Mouse (Mus musculus) embryonic facial prominence, embryonic 15.5 days (tissue): Measurements from ENCODE around the gene Actrt2. TPM values are rescaled to one million over a fixed set of nuclear protein-coding genes. Genes with fewer than 3 reads are reported as not detected.

Source experiments
- ATAC-seq: fragments of 200-750 bp; cut with Nextera tagmentation; 2 replicates; pipeline ENCODE4 v1.8.0; 2017; ENCODE audit warnings: low read depth, moderate TSS enrichment; ENCODE audit not compliant: insufficient number of reproducible peaks, low FRiP score, low TSS enrichment
- H3K27ac ChIP-seq: fragments of 300-500 bp; sonication (generic); replicated peaks from 2 replicates; pipeline ENCODE4 v1.5.1; 2015; ENCODE audit warnings: mild to moderate bottlenecking, inconsistent platforms
- H3K27me3 ChIP-seq: fragments of 300-500 bp; sonication (generic); 2 replicates; pipeline ENCODE4 v1.6.1; 2015; ENCODE audit warnings: inconsistent platforms
- H3K36me3 ChIP-seq: fragments of 300-500 bp; sonication (generic); 2 replicates; pipeline ENCODE4 v1.6.1; 2015; ENCODE audit warnings: mild to moderate bottlenecking, inconsistent platforms
- H3K4me1 ChIP-seq: fragments of 300-500 bp; sonication (generic); 2 replicates; pipeline ENCODE4 v1.6.1; 2015; ENCODE audit warnings: inconsistent platforms
- H3K4me2 ChIP-seq: fragments of 300-500 bp; sonication (generic); replicated peaks from 2 replicates; pipeline ENCODE4 v1.6.1; 2015; ENCODE audit warnings: mild to moderate bottlenecking, inconsistent platforms
- H3K4me3 ChIP-seq: fragments of 300-500 bp; sonication (generic); replicated peaks from 2 replicates; pipeline ENCODE4 v1.5.1; 2015; ENCODE audit warnings: mild to moderate bottlenecking, inconsistent platforms
- H3K9ac ChIP-seq: fragments of 300-500 bp; sonication (generic); 2 replicates; pipeline ENCODE4 v1.6.1; 2015; ENCODE audit warnings: inconsistent platforms
- H3K9me3 ChIP-seq: fragments of 300-500 bp; sonication (generic); replicated peaks from 2 replicates; pipeline ENCODE4 v1.6.1; 2016; ENCODE audit warnings: inconsistent platforms
- WGBS: fragments of 180-500 bp; shearing (Covaris S2); methylation state at CpG from one replicate; pipeline ENCODE4 v1.1.7; 2015; 5-methylcytosine and 5-hydroxymethylcytosine counted together
- polyA plus RNA-seq: library from polyadenylated mRNA; unstranded; fragments of >200 nt; fragmentation: Nextera tagmentation; extraction: Ambion mirVana; gene quantifications from 2 replicates; pipeline ENCODE4 v1.2.1, GENCODE M21; 2015

The Actrt2 gene
- polyA plus RNA-seq, 1 experiment from 2014 or later: not detected

- Histone ChIP-seq H3K27me3 (no peaks in the 10 kb centered on the region), H3K9me3 (no peaks in the 10 kb centered on the region), H3K4me1 (peaks cover 7% of the 10 kb centered on the region; the same call in 1 of the 2 replicates), H3K27ac (no peak overlapping the region), H3K4me2 (no peak overlapping the region), H3K4me3 (no peak overlapping the region), H3K9ac (no peak overlapping the region), H3K36me3 (no peaks in the 10 kb centered on the region)
- WGBS: 76% methylated on average over 15 of the region's 15 CpGs
- ATAC-seq: no peak
Measured at GRCm38 (mm10) chr4:154655134-154655910, 12.3 kb downstream of the Actrt2 start.

- H3K4me1 ChIP-seq: peaks cover 7% of the 10 kb centered on the region; the same call in 1 of the 2 replicates
- H3K4me2 ChIP-seq: no peak overlapping the region
- no peaks in the 10 kb centered on the region for H3K36me3 ChIP-seq
- WGBS: 6% methylated on average over 5 of the region's 5 CpGs
- no peak for ATAC-seq
- no peak overlapping the region for H3K4me3 ChIP-seq
- H3K9me3 ChIP-seq: no peaks in the 10 kb centered on the region
- 0 out of 2 replicates have a peak, but pooled peaks cover 4% of the 10 kb centered on the region for H3K27me3 ChIP-seq
- H3K9ac ChIP-seq: no peak overlapping the region
- H3K27ac ChIP-seq: no peak overlapping the region
Measured at GRCm38 (mm10) chr4:154652494-154652893, 15.2 kb downstream of the Actrt2 start.

GRCm38 (mm10) chr4:154649083-154649747, 18.5 kb downstream of the Actrt2 start:
- Histone ChIP-seq H3K4me3 (no peak overlapping the region), H3K27ac (no peak overlapping the region), H3K9ac (no peak overlapping the region), H3K4me2 (no peak overlapping the region), H3K36me3 (no peaks in the 10 kb centered on the region), H3K4me1 (peaks cover 7% of the 10 kb centered on the region; the same call in 1 of the 2 replicates), H3K27me3 (peaks cover 11% of the 10 kb centered on the region), H3K9me3 (no peaks in the 10 kb centered on the region)
- no peak for ATAC-seq
- 74% methylated on average over 19 of the region's 19 CpGs for WGBS

GRCm38 (mm10) chr4:154642496-154642895, 25.2 kb downstream of the Actrt2 start:
- no peak overlapping the region for H3K4me3 ChIP-seq
- no peaks in the 10 kb centered on the region for H3K9me3 ChIP-seq
- WGBS: 8% methylated on average over 6 of the region's 6 CpGs
- H3K4me2 ChIP-seq: no peak overlapping the region
- peaks cover 18% of the 10 kb centered on the region for H3K4me1 ChIP-seq
- H3K9ac ChIP-seq: no peak overlapping the region
- ATAC-seq: no peak
- no peaks in the 10 kb centered on the region for H3K36me3 ChIP-seq
- peaks cover 71% of the 10 kb centered on the region for H3K27me3 ChIP-seq
- no peak overlapping the region for H3K27ac ChIP-seq

- H3K9ac ChIP-seq: no peak overlapping the region
- peak overlapping the region; percentile 19; the same call in 1 of the 2 replicates for H3K4me2 ChIP-seq
- peaks cover 80% of the 10 kb centered on the region for H3K27me3 ChIP-seq
- H3K4me1 ChIP-seq: peaks cover 28% of the 10 kb centered on the region
- WGBS: 5% methylated on average over 32 of the region's 32 CpGs
- no peak overlapping the region for H3K27ac ChIP-seq
- no peak for ATAC-seq
- H3K4me3 ChIP-seq: peak overlapping the region; percentile 21
- no peaks in the 10 kb centered on the region for H3K36me3 ChIP-seq
- H3K9me3 ChIP-seq: no peaks in the 10 kb centered on the region
Measured at GRCm38 (mm10) chr4:154641296-154642110, 26.2 kb downstream of the Actrt2 start.

GRCm38 (mm10) chr4:154640443-154641295, 27.0 kb downstream of the Actrt2 start:
- Histone ChIP-seq H3K36me3 (no peaks in the 10 kb centered on the region), H3K9me3 (no peaks in the 10 kb centered on the region), H3K27ac (no peak overlapping the region), H3K4me2 (peak overlapping the region; percentile 19; the same call in 1 of the 2 replicates), H3K9ac (no peak overlapping the region), H3K4me3 (no peak overlapping the region), H3K27me3 (peaks cover 89% of the 10 kb centered on the region), H3K4me1 (peaks cover 31% of the 10 kb centered on the region)
- no peak for ATAC-seq
- WGBS: 11% methylated on average over 20 of the region's 20 CpGs

GRCm38 (mm10) chr4:154639591-154640442, 27.9 kb downstream of the Actrt2 start:
- H3K4me2 ChIP-seq: 0 out of 2 replicates have a peak overlapping the region, but pooled peaks have one; percentile 4
- H3K27ac ChIP-seq: no peak overlapping the region
- 0 out of 2 replicates have a peak overlapping the region, but pooled peaks have one; percentile 20 for H3K4me3 ChIP-seq

GRCm38 (mm10) chr4:154639126-154639525, 28.5 kb downstream of the Actrt2 start:
- Histone ChIP-seq H3K27ac (no peak overlapping the region; the same call in 1 of the 2 replicates), H3K9ac (no peak overlapping the region), H3K4me1 (peaks cover 43% of the 10 kb centered on the region)

More at GRCm38 (mm10) chr4:154639591-154640442, 27.9 kb downstream of the Actrt2 start:
- no peaks in the 10 kb centered on the region for H3K9me3 ChIP-seq
- H3K27me3 ChIP-seq: peaks cover 93% of the 10 kb centered on the region
- no peaks in the 10 kb centered on the region for H3K36me3 ChIP-seq
- H3K9ac ChIP-seq: no peak overlapping the region
- H3K4me1 ChIP-seq: peaks cover 40% of the 10 kb centered on the region
- ATAC-seq: no peak
- 27% methylated on average over 13 of the region's 13 CpGs for WGBS

GRCm38 (mm10) chr4:154638320-154638886, 29.3 kb downstream of the Actrt2 start:
- Histone ChIP-seq H3K27ac (peak overlapping the region; percentile 89), H3K4me1 (peaks cover 41% of the 10 kb centered on the region), H3K9ac (0 out of 2 replicates have a peak overlapping the region, but pooled peaks have one; percentile 31), H3K4me2 (peak overlapping the region; percentile 93), H3K27me3 (peaks cover 97% of the 10 kb centered on the region), H3K36me3 (no peaks in the 10 kb centered on the region), H3K9me3 (no peaks in the 10 kb centered on the region), H3K4me3 (peak overlapping the region; percentile 65)
- WGBS: 15% methylated on average over 15 of the region's 15 CpGs
- no peak for ATAC-seq

More at GRCm38 (mm10) chr4:154639126-154639525, 28.5 kb downstream of the Actrt2 start:
- no peak for ATAC-seq
- H3K9me3 ChIP-seq: no peaks in the 10 kb centered on the region
- H3K4me3 ChIP-seq: peak overlapping the region; percentile 20
- H3K4me2 ChIP-seq: 0 out of 2 replicates have a peak overlapping the region, but pooled peaks have one; percentile 10
- H3K36me3 ChIP-seq: no peaks in the 10 kb centered on the region
- H3K27me3 ChIP-seq: peaks cover 97% of the 10 kb centered on the region
- 9% methylated on average over 7 of the region's 7 CpGs for WGBS
